Mouse (Mus musculus) spleen, postnatal 10 days (tissue): ENCODE measurements around the gene Tfeb.
A peak's percentile ranks its signal among the peaks of the same experiment; 100 is the strongest.

Experiments used
- DNase-seq, 2 experiments: peaks; one replicate each; pipeline ENCODE4 v3.0.0; 2021 to 2022; ENCODE audit warnings: low spot score in 2 of 2

Gene Tfeb

DNA sequence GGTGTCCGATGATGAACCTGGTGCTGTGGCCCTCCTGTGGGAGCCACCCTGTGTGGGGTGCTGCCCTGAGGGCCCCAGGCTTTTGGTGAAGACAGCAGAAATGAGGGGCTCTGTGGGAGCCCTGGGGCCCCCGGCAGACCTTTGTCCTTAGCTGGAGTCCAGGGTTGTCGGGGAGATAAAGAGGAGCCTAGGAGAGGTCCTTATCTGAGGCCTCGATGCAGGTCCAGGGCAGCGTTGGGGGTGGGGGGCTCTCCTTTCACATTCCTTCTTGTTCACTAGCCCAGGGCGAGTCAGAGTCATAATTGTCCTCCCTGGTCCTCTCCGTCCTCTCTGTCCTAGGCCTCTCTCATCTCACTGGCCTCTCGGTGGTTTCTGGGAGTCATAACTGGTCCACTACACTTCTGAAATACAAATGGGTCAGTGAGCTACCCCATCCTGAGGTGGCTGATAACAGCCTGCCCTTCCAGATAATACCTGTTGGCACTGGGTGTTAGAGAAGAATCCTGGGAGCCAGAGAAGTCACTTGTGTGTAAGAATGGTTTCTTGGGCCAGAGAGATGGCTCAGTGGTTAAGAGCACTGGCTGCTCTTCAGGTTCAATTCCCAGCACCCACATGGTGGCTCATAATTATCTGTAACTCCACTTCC lies 16.4 kb downstream of the Tfeb start:
- no peak for DNase-seq

- DNase-seq = peak; percentile 19 to 71
These were observed 17.4 kb downstream of the Tfeb start for GRCm38 (mm10) chr17:47754246-47754645.

DNA sequence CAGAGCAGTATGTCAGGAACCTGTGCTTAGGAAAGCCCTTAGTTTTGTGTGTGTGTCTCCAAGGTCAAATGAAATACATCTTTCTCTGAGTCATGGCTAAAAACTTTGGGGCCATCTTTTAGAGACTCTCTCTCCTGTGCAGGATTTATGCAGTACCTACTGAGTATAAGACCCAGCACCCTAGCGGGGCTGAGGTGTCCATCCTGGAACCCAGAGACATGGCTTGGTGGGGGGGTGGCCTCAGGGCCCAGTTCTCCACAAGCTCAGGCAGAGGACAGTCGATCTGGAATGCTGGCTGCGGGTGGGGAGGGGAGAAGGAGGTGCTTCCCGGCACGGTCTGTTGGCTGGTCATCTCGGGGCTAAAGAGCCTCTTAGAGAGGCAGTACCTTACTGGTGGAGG lies 19.5 kb downstream of the Tfeb start:
- DNase-seq = no peak

GRCm38 (mm10) chr17:47757056-47757610 lies 20.3 kb downstream of the Tfeb start:
- no peak for DNase-seq

DNA sequence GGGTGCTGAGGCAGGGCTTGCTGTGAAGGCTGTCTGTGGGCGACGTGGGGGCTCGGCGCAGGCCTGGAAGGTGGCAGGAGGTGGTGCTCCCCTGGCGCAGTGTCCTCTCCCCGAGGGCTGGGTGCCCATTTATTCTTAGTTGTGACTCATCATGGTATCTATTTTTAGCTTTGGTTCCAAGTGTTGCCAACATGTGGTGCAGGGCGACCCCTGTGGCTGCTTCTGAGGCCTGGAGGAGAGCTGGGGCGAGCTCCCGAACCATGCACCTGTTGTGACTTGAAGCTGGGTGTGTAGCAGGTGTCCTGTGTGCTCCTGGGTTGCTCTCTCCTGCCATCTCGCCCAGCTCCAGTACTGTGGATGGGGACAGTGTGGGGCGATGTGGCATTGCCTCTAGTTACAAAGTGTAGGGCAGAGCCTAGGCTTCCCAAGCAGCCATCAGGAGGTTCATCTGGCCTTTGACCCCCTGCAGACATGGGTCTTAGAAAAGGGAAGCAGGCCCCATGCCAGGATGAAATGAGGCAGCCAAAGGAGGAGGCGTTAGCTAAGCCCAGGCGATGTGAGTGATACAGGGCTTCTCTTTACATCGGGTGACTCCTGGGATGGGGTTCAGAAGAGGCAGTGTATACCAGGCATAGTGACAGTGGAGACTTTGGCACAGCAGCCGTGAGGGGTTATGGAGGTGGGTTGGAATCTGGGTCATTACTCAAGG lies 23.0 kb downstream of the Tfeb start:
- peak in 1 of 2 experiments; percentile 36 for DNase-seq

DNA sequence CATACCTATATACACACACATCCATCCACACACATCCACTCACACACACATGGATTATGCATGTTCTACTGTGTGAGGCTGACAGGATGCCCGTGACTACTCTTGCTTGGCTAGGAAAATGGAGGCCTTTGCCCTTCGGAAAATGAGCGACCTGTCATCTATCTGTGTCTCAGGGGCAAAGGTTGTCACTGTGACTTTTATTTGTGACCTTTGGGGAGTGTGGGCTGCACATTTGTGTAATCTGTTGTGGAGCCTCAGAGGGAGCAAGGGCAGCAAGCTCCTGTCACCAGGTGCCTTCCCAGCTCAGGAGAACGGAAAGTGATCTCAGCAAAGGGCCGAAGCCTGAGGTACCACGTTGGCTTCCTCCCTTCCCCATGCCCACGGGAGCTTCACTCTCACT lies 25.2 kb downstream of the Tfeb start:
- DNase-seq = no peak

GRCm38 (mm10) chr17:47762518-47763340 lies 25.9 kb downstream of the Tfeb start:
- no peak for DNase-seq

DNA sequence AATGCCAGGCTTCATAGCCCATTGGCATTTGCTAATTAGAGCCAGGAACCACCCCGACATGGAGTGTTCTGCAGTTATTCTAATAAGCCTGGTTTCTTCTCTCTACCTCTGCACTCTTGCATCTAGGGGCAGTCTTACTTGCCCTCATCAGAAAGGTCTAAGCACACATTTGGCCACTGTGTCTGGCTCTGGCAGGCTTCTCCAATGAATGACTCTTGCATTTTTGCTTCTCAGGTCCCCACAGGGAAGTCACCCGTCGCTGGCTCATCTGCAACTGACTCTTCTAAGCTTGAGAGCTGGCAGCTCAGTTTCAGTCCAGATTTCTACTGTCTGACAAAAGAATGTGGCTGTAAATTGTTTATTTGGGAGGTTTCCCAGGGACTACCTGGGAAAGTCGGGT lies 29.2 kb downstream of the Tfeb start:
- no peak for DNase-seq

GRCm38 (mm10) chr17:47766407-47767043 lies 29.7 kb downstream of the Tfeb start:
- DNase-seq = no peak

GRCm38 (mm10) chr17:47767081-47767455 lies 30.2 kb downstream of the Tfeb start:
- DNase-seq = peak in 1 of 2 experiments; percentile 19

DNA sequence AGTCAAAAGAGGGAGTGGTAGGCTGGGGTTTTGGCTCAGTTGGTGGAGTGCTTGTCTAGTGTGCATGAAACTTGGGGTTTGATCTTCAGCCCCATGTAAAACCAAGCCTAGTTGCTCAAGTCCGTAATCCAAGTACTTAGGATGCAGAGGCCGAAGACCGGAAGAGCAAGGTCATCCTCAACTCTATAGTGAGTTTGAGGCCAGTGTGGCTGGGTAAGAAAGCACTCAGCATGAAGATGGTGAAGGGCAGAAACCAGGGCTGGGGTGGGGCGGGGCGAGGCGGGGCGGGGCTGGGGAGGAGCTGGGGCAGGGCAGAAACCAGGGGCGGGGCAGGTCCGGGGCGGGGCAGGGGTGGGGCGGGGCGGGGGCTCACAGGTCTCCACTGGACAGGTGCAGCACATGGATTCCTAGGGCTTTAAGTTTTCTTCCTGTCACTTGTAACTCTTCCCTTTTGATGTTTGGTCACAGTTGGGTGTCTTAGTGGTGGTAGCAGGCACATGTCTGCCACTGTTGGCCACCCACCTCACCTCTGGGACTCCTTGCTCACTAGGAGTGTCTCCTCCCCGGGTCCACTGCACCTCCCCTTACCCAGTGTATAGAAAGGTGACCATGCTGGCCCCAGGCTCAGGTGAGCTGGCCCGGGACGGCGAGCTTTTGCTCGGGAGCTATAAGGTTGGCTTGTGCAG lies 30.8 kb downstream of the Tfeb start:
- peak in 1 of 2 experiments; percentile 34 for DNase-seq

GRCm38 (mm10) chr17:47768707-47769276 lies 32.0 kb downstream of the Tfeb start:
- DNase-seq = peak; percentile 59 to 83

DNA sequence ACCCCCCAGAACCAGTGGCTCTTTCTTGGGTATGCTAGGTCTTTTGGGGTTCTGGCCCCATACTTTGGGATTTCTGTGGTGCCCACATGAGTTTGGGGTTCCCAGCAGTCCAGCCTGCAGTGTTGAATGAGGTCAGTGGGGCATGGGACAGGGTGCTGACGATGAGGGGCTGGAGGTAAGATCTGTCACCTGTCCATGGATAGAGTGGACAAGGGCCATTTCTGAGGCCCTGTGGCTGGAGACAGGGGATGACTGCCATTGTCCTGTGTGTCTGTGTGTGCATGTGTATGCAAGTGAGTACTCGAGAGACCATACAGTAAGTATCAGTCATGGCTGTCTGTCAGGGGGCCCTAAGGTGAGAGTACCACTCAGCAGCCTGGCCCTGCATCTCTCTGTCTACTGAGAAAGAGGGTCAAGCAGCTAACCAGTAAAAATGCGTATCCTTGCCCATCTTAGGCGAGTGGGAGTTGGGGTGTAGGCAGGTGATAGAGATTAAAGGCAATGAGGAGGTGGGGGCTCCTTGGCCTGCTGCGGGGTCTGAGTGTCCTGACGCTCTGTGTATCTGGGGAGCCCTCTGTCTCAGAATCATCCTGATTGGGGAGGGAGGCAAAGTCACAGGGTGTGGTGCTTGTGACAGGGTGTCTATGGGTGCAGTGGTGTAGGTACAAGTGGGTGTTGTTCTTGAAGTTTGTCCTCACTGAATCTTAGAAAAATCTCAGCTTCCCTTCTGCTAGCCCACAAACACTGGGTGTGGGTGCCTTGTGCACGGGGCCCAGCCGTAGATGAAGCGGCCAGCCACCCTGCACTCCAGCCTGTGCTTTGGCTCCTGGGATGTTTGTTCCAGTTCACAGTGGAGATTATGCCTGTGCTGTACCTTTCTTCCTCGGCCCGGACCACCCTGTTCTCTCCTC lies 32.8 kb downstream of the Tfeb start:
- peak in 1 of 2 experiments; percentile 30 for DNase-seq

GRCm38 (mm10) chr17:47773604-47774003 lies 36.8 kb downstream of the Tfeb start:
- DNase-seq = no peak

GRCm38 (mm10) chr17:47777141-47777540 lies 40.3 kb downstream of the Tfeb start:
- no peak for DNase-seq

- DNase-seq = no peak
These were observed 43.6 kb downstream of the Tfeb start for GRCm38 (mm10) chr17:47780470-47780869.

GRCm38 (mm10) chr17:47782486-47782885 lies 45.7 kb downstream of the Tfeb start:
- DNase-seq = no peak

- DNase-seq = no peak
These were observed 46.8 kb downstream of the Tfeb start for GRCm38 (mm10) chr17:47783445-47784223.

DNA sequence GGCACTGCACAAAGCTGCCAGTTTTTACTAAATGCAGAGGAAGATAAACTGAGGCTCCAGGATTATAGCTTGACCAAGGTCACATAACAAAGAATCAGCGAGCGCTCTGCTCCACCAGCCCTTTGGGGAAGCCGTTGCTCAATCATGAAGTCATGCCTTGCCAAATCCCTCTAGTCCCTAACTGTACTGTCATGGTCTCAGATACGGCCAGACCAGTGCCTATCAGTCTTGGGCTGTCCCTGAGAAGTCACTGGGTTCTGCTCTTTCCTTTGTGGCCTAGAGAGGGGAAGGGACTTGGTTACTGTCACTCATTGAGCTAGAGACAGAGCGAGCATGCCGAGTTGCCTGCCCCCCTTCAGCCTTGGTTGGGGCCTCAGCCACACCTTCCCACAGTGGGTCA lies 47.6 kb downstream of the Tfeb start:
- no peak for DNase-seq
